Mouse (Mus musculus): ENCODE measurements at regions not wholly inside any gene's neighbourhood (a gene's known extent, or its start where the extent isn't known, plus 50 kb on each side); places are given as distances from the start of the nearest gene placed in this dataset.

DNA sequence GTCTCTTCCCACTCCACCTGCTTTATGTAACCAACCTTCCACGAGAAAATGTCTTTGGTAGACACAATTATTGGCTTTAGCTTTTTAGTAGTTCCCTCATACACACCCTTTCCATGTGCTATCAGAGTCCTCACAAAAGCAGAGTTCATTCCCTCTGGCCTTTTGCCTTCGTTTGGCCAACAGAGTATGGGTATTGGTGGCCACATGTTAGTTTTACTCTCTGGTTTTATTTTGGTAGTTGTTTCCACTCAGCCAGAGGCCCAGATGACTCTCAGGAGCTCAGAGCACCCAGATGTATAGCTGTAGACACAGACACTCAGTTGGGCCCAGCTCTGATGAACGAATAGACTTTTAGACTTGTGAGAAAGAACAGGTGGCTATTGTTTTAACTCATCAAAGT lies 286.4 kb downstream of the Pten start:
- no peak for ATAC-seq (ENCODE audit: low TSS enrichment)

DNA sequence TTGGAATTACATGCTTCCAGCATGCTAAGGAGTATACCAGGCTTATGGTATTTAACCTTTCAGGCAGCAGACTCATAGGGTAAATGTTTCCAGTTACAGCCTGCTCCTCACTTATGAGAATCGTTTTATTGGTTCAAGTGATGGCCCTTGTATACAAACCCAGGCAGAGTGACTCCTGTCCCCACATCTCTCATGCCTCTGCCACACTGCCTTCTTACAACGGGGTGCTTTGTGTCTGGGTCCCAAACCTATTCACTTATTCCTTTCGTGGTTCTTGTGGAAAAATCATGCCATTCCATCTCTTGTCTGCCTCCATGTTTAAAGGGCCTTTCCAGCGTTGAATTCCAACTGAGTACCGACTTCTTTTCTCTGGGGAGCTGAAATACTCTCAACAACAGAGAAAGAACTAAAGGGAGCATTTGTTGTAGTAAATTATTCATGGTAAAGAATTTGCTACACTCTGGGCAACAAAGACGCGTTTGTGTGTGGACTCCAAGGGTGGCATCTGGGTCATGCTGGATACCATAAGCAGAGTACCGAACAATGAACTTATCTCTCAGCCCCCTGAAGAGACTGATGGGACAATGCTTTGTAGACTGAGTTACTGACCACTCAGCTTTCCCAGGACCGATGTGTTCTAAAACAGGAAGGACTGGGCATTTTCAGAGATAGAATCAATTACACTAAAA lies 291.6 kb downstream of the Pten start:
- no peak for ATAC-seq (ENCODE audit: low TSS enrichment)

DNA sequence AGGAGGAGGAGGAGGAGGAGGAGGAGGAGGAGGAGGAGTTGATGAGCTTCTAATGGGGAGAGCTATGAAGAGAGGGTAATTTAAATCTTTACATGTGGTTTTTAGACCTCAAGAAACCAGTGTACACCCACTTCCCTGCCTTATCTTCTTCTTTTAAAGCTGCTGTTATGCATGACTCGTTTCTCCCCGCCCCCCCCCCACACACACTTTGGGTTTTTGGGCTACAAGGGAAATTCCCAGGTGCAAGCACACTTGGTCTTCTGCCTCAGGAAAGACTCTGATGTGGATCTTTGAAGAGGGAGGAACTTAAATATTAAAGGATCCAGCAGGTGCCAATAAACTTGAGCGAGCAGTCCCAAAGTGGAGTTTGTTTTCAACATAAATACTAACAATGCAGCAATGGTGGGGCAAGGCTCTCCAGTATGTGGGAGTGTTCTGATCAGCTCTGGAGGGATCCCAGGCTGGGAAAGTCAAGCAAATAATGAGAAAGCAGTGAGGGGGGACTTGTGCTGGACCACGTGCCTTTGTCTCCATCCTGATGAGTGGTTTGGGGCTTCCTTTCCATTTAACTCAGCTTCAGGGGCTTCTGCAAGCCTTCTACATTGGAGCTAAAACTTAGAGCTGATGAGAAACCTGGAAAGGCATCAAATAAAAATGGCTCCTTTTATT lies 296.0 kb downstream of the Pten start:
- no peak for ATAC-seq (ENCODE audit: low TSS enrichment)

DNA sequence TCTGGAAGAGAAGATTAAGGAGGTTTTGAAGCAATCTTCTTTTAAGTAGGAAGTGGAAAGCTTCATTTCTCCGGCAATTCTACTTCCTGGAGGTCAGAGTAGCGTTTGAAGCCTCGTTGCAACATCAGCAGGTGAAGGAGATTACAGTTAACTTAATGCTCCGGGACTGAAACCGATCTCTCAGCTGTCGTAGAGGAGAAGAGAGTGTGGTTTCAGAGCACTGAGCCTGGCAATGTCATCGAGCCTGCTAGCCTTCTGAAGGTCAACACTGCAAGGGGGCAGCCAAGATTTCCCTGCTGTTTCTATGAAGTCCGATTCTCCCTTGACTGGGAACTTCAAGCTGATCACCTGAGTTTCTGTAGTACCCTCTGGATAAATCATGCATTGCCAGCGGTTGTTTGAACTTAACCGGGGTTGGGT lies 299.1 kb downstream of the Pten start:
- no peak for ATAC-seq (ENCODE audit: low TSS enrichment)

DNA sequence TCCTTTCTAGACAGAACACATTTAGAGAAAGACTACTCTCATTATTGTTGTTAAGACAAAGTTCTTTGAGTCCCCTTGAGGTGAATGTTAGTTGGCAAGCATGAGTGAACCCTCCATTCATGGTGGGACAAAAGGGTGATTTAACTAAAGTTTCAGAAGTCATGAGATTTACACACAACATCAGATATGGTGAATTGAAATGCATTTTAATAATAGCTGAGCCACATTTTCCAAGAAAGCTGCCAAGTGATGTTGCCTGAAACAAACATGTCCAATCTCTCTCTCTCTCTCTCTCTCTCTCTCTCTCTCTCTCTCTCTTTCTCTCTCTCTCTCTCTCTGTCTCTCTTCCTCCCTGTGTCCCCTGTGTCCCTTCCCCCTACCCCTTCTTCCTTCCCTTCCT lies 303.7 kb downstream of the Pten start:
- no peak for ATAC-seq (ENCODE audit: low TSS enrichment)

DNA sequence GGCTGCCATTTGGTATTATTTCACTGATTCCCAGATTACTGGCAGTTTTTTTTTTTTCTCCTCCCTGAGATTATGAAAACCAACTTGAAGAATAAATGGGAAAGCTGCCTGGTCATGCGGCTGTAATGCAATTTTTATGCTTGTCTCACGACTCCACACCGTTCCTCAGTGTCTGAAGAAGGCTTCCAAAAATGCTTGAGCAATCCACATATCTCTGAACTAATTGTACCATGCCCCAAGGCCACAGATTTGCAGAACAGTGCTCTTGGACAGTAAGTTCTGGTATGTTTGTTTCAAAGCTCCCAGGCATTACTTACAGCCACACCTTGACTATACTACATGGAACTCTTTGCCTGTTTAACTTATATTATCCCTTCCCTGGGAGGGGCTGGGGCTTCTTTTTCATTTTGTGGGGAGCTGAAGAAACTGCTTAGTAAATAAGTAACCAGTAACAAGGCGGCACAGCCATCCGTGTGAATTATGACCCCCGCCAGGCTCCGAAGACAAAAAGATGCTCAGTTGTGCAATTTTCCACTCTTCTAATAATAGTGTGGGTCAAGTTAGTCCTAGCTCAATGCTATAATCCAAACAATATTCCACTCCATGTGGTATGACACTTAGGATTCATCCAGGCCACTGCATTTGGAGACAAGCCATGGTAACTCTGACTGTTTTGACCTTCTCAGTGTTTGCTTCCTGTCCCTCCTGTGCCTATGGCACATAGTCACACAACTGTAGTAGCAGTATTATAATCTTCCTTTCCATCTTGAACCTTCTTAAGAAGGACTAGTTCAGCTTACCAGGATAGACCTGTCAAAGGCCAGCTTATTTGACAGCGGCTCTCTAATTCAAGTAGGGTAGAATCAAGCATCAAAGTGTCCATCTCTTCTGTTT lies 305.1 kb downstream of the Pten start:
- ATAC-seq (ENCODE audit: low TSS enrichment), result no peak

DNA sequence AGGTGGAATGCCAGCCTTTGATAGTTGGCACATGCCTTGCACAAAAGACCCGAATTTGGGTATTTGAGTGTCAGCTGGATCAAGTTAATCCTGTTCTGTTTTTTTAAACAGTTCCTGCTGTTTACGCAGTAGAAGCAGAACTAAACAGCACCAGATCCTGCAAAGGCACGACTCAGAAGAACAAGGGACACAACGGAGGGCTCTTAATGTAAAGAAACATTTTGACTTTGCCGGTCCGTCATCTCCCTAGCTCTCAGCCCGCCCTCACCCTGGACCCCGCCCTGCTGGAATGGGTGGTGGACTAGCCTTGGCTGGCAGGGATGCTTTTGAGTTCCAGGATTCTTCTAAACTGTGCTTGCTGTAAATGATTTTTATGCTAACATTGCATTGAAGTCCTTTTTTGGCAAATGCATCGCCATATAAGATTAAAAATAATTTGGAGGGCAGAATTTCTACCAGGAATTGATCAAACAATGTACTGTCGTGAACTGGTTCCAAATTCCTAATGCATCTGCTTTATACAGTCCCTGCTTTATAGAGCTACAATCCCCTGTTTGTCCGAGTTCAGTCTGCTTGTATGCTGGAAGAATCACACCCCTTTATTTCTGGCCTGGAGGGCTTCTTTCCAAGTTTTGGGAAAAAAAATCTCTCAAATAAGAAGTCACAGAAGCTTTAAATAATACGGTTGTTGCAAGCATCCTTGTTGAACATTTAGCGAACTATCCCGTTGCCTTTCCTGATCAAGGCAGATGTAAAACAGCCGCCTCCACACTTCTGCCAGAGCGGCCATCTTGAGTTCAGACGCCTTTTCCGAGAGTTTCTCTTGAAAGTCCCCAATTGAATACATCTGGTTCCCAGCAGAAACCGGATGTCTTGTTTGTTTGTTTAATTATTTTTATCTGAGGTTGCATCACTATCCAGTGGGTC lies 308.2 kb downstream of the Pten start:
- no peak for ATAC-seq (ENCODE audit: low TSS enrichment)

DNA sequence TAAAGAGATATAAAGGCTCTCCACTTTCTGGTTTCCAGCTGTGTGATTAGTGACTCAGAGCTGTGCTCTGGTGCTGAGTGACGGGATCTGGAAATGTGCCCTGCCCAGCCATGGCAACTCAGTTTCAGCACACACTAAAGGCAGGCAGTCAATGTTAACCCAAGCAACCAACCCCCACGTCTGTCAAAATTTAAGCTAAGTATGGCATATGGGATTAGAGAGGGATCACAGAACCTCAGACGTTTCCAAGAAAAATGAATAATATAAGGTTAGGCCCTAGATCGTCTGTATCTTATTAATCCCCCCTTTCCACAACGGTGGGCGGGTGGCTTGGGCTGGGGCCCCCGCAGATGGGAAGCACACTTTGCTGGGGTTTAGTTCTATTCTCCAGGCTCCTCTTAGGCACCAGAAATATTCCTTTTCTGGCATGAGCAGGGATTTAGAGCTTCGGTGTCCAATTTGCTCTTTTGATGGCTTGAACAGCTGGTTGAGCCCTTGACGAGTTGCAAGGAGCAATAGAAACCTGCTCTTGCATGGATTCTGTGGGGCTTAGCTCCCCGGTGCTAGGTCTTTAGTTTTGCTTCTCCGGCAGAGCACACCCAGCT lies 311.2 kb downstream of the Pten start:
- no peak for ATAC-seq (ENCODE audit: low TSS enrichment)

DNA sequence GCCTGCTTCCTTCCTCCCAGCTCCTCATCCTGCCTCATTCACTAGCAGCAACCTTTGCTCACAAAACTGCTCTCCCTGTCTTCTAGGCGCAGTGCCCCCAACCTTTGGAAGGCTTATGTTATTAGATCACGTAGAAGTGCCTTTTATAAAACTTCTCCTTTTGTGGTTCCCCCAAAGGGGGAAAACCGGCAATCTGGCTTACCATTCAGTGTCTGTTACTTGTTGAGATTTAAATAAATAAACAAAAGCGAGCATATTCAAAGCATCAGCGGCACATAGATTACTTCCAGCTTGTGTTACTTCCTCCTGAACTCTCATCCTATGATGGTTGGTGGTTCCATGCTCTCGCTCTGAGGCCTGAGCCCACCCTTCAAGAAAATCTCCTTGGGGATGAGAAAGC lies 312.5 kb downstream of the Pten start:
- ATAC-seq (ENCODE audit: low TSS enrichment), result no peak

DNA sequence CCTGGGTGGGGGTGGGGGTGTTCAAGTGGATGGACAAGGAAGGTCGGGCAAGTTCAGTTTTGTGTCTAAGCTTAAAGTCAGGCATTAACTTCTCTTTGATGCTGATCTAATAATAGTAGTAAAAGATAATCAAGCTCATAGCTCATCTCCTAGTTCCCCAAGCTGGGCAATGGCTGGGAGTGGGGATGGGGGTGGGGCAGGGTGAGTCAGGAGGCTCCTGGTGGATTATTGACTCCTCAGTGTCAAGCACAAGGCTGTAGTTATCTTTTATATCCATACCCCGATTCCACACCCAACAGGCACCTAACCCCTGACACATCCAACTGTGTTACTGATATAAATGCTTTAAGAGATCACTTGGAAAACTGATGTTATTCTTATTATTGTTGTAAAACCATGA lies 315.0 kb downstream of the Pten start:
- ATAC-seq (ENCODE audit: low TSS enrichment), result no peak

DNA sequence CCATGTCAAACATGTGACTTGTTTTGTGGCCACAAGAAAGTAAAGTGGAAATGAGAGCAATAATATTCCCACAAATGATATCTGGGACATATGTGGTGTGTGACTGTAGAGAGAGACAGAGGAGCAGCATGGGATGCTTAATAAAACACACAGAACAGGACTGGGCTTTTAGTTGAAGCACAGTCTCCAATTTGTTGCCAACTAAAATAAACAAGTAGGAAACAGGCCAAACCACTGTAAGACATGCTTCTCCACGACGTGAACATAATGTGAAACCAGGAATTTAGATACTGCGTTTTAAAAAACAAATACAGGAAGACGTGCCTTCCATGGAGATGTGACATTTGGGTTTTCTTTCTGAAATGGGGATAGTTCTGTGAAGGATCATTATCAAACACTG lies 317.2 kb downstream of the Rnls start:
- no peak for ATAC-seq (ENCODE audit: low TSS enrichment)

DNA sequence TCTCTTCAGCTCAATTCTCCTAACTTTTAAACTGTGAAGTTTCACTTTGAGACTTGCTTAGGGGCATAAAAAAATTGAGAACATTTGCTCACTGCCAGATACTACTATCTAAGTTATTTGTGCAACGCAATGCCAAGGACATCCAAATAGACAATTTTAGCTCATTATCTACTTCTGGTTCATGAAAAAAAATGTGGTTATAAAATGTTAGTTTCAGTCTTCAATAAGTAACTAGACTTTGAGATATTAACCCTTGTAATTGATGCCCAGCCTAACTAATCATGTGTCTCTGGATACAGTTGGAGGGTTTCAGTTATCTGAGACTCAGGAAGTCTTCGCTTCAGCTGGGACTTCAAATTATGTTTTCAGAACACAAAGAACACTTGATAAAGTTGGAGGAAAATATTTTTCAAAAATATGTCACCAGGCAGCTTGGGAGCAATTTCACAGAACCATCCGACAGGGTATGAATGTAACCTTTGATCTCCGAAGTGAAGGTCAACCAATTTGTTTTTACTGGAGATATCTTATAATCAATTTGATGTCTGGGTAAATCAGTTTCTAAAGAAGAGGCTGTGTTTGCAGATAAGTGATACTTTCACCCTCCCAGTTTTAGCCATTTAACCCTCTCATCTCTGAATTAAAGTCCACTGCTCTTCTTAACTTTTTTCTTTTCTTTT lies 313.3 kb downstream of the Rnls start:
- no peak for ATAC-seq (ENCODE audit: low TSS enrichment)

DNA sequence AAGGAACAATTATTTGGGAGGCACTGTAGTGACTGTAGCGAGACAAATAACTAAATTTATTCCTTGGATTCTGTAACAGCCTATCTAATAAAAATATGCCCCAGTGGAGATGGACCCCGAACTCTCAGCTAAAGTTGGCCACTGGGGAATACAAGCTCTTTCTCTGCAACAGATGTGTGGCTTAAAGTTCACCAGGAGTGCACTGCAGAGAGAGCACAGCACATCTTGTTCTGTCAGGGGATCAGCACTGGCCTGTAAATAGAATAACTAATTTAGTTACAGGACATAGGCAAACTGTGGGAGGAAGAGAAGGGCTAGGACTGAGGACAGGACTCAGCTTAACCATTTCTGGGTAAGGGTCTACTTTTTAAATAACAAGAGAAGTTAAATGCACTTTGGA lies 312.1 kb downstream of the Rnls start:
- no peak for ATAC-seq (ENCODE audit: low TSS enrichment)

DNA sequence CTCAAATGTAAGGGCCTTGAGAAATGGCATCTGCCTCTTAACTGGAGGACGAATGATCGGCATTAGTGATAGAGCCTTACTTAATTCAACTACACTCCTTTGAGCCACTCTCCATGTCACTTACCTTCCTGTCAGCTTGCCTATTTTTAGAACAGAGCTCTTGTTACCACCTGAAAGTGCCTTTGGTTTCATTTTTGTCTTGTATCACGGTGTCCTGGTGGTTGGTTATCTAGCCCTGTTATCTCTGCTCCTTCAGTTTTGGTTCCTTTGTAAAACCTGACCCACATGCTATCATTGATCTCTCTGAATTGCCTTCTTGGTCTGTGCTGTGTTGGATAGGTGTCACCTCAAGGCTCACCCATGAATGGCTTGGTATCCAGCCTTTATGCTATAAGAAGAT lies 310.6 kb downstream of the Rnls start:
- no peak for ATAC-seq (ENCODE audit: low TSS enrichment)

DNA sequence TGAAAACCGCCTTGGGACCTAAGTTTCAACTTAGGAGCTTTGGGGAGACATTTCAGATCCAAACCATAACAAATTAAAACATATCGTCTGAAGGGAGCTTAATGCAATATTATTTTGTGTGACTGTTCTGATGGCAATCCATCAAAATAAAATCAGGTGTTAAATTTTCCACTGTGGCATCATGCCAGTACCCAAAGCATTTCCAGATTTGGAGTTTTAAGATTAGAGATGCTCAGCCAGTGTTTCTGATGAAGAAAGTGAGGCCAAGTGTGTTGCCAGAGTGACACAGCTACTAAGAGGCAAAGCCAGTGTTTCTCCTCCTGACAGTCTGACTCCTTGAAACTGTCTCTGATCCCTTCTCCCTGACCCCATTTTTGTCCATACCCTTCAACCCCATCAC lies 308.7 kb downstream of the Rnls start:
- no peak for ATAC-seq (ENCODE audit: low TSS enrichment)

DNA sequence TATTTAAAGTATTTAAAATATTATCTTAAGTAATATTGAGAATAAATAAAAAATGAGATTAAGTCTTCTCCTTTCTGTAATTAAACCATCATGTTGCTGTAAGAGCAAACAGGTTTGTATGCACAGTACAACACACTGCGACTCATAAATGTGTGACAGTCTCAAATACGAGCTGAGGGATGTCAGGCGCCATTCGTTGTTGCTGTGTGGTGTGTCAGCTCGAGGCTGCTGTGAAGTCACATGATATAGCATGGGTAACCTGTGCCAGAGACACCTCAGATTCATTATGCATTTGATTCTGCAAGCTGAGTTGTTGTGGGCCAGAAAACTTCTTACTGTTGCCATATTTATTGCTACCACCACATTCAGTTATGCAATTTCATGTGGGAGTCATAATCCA lies 307.4 kb downstream of the Rnls start:
- no peak for ATAC-seq (ENCODE audit: low TSS enrichment)

All from frontal cortex, adult (tissue).